Comparison of ENCODE assay signal across 23 mouse cellular contexts in genomic region chr7:96754175-96754574, GRCm38 (mm10).
DNase-seq lines count a peak whose midpoint lies in the region; ATAC-seq and TF ChIP-seq lines count a peak whose summit lies in the region.
"Had no signal": no experiment of that assay in that cellular context is flagged by ENCODE, and none has a peak within 500 bp of the region (broad histone marks: within the 10 kb centered on the region; RNA-seq: fewer than 3 reads in every experiment).

No protein-coding gene starts in this region.

- no peak for ATAC-seq in hindbrain, embryonic 12.5 days (ENCODE audit: low FRiP score)
- no peak for ATAC-seq in hindbrain, embryonic 13.5 days (ENCODE audit: low FRiP score)
- peak; percentile 32; the same call in 1 of the 2 replicates for ATAC-seq in midbrain, embryonic 15.5 days (replicated peaks)
- ATAC-seq in midbrain, postnatal 0 days (ENCODE audit: low FRiP score): no peak
- peak; percentile 72 for ATAC-seq in embryonic facial prominence, embryonic 14.5 days (ENCODE audit: low read depth)
- ATAC-seq: activated CD4-positive, CD25-positive, alpha-beta regulatory T cell, adult 4 months; hindbrain, embryonic 16.5 days had no signal

- H3K27me3 ChIP-seq in hindbrain, embryonic 12.5 days: no peaks in the 10 kb centered on the region
- no peaks in the 10 kb centered on the region for H3K27me3 ChIP-seq in hindbrain, embryonic 13.5 days
- H3K27me3 ChIP-seq in midbrain, embryonic 15.5 days (replicated peaks): no peaks in the 10 kb centered on the region
- no peaks in the 10 kb centered on the region for H3K27me3 ChIP-seq in midbrain, postnatal 0 days (ENCODE audit: insufficient read depth, low read length)
- no peaks in the 10 kb centered on the region for H3K27me3 ChIP-seq in embryonic facial prominence, embryonic 14.5 days (replicated peaks; ENCODE audit: control insufficient read depth, insufficient read depth, low read length)

- DNase-seq in midbrain, postnatal 0 days (ENCODE audit: low spot score): no peak
- DNase-seq in embryonic facial prominence, embryonic 14.5 days (ENCODE audit: low spot score): peak; percentile 64
- no peak for DNase-seq in layer of hippocampus, postnatal 36 days
- DNase-seq in neural tube, embryonic 10.5 days (ENCODE audit: extremely low spot score, low spot score): no peak
- DNase-seq: adrenal gland, postnatal 10 days; cerebellum, adult 2 months; cerebellum, postnatal 25 days; gastrocnemius, postnatal 14 days; heart, adult 11 months; heart, postnatal 36 days; kidney, adult 11 months; layer of hippocampus, adult 9-11 months; right cerebral cortex, postnatal 14 days had no signal

- H3K4me2 ChIP-seq in hindbrain, embryonic 12.5 days (replicated peaks): no peak overlapping the region
- H3K4me2 ChIP-seq in hindbrain, embryonic 13.5 days: no peak overlapping the region
- no peak overlapping the region for H3K4me2 ChIP-seq in midbrain, embryonic 15.5 days
- no peak overlapping the region for H3K4me2 ChIP-seq in midbrain, postnatal 0 days (ENCODE audit: low read depth, low read length, poor library complexity, severe bottlenecking)
- H3K4me2 ChIP-seq in embryonic facial prominence, embryonic 14.5 days (ENCODE audit: low read depth, low read length): peak overlapping the region; percentile 18; the same call in 1 of the 2 replicates
- H3K4me2 ChIP-seq: forebrain, embryonic 12.5 days; heart, embryonic 13.5 days; lung, embryonic 14.5 days had no signal

- peak overlapping the region; percentile 35; the same call in 1 of the 2 replicates for H3K27ac ChIP-seq in hindbrain, embryonic 12.5 days
- H3K27ac ChIP-seq in hindbrain, embryonic 13.5 days: no peak overlapping the region
- H3K27ac ChIP-seq in midbrain, embryonic 15.5 days: no peak overlapping the region
- H3K27ac ChIP-seq in midbrain, postnatal 0 days (ENCODE audit: low read depth, low read length): no peak overlapping the region
- H3K27ac ChIP-seq in embryonic facial prominence, embryonic 14.5 days (replicated peaks; ENCODE audit: low read depth, low read length): no peak overlapping the region
- H3K27ac ChIP-seq: forebrain, embryonic 12.5 days; left cerebral cortex, adult 2 months; liver, embryonic 14.5 days had no signal

- TF ChIP-seq CTCF in midbrain, postnatal 0 days (IDR thresholded peaks at IDR 0.05): no peak

- no peak overlapping the region for H3K4me3 ChIP-seq in hindbrain, embryonic 12.5 days
- H3K4me3 ChIP-seq in hindbrain, embryonic 13.5 days: no peak overlapping the region
- H3K4me3 ChIP-seq in midbrain, embryonic 15.5 days: no peak overlapping the region
- no peak overlapping the region for H3K4me3 ChIP-seq in midbrain, postnatal 0 days (ENCODE audit: low read depth, low read length)
- H3K4me3 ChIP-seq in embryonic facial prominence, embryonic 14.5 days (ENCODE audit: low read depth, low read length): no peak overlapping the region
- H3K4me3 ChIP-seq: forebrain, embryonic 12.5 days; heart, embryonic 13.5 days; left cerebral cortex, adult 2 months had no signal

- H3K4me1 ChIP-seq in hindbrain, embryonic 12.5 days: peaks cover 22% of the 10 kb centered on the region
- peaks cover 21% of the 10 kb centered on the region for H3K4me1 ChIP-seq in hindbrain, embryonic 13.5 days (replicated peaks)
- peaks cover 20% of the 10 kb centered on the region for H3K4me1 ChIP-seq in midbrain, embryonic 15.5 days
- H3K4me1 ChIP-seq in midbrain, postnatal 0 days (ENCODE audit: insufficient read depth, low read length): peaks cover 4% of the 10 kb centered on the region; the same call in 1 of the 2 replicates
- H3K4me1 ChIP-seq in embryonic facial prominence, embryonic 14.5 days (ENCODE audit: control insufficient read depth, insufficient read depth, low read length): peaks cover 40% of the 10 kb centered on the region

- no peaks in the 10 kb centered on the region for H3K9me3 ChIP-seq in hindbrain, embryonic 12.5 days (replicated peaks)
- no peaks in the 10 kb centered on the region for H3K9me3 ChIP-seq in hindbrain, embryonic 13.5 days
- no peaks in the 10 kb centered on the region for H3K9me3 ChIP-seq in midbrain, embryonic 15.5 days
- H3K9me3 ChIP-seq in midbrain, postnatal 0 days (ENCODE audit: low read length): no peaks in the 10 kb centered on the region
- H3K9me3 ChIP-seq in embryonic facial prominence, embryonic 14.5 days (ENCODE audit: control insufficient read depth, low read length): no peaks in the 10 kb centered on the region
- H3K9me3 ChIP-seq: forebrain, embryonic 12.5 days; heart, embryonic 13.5 days had no signal

- peaks cover 2% of the 10 kb centered on the region; the same call in 1 of the 2 replicates for H3K36me3 ChIP-seq in hindbrain, embryonic 12.5 days
- H3K36me3 ChIP-seq in hindbrain, embryonic 13.5 days: peaks cover 5% of the 10 kb centered on the region; the same call in 1 of the 2 replicates
- no peaks in the 10 kb centered on the region for H3K36me3 ChIP-seq in midbrain, embryonic 15.5 days (replicated peaks)
- no peaks in the 10 kb centered on the region for H3K36me3 ChIP-seq in midbrain, postnatal 0 days (ENCODE audit: insufficient read depth, low read length)
- no peaks in the 10 kb centered on the region for H3K36me3 ChIP-seq in embryonic facial prominence, embryonic 14.5 days (ENCODE audit: control insufficient read depth, insufficient read depth, low read length)
- H3K36me3 ChIP-seq: forebrain, embryonic 12.5 days had no signal

- H3K9ac ChIP-seq in hindbrain, embryonic 12.5 days: no peak overlapping the region
- H3K9ac ChIP-seq in hindbrain, embryonic 13.5 days: no peak overlapping the region
- no peak overlapping the region for H3K9ac ChIP-seq in midbrain, embryonic 15.5 days
- H3K9ac ChIP-seq in midbrain, postnatal 0 days (replicated peaks; ENCODE audit: low read length, poor library complexity, severe bottlenecking): no peak overlapping the region
- 0 out of 2 replicates have a peak overlapping the region, but pooled peaks have one; percentile 8 for H3K9ac ChIP-seq in embryonic facial prominence, embryonic 14.5 days (ENCODE audit: low read depth, low read length)
- H3K9ac ChIP-seq: forebrain, embryonic 12.5 days; heart, embryonic 13.5 days; liver, embryonic 14.5 days; lung, embryonic 14.5 days had no signal

- WGBS in hindbrain, embryonic 12.5 days: 41% methylated on average over 12 of the region's 12 CpGs
- WGBS in hindbrain, embryonic 13.5 days: 47% methylated on average over 12 of the region's 12 CpGs
- 45% methylated on average over 12 of the region's 12 CpGs for WGBS in midbrain, embryonic 15.5 days
- WGBS in midbrain, postnatal 0 days: 43% methylated on average over 12 of the region's 12 CpGs
- WGBS in embryonic facial prominence, embryonic 14.5 days: 38% methylated on average over 12 of the region's 12 CpGs

Comparison
In these comparisons a context has a peak if more than half of its experiments do, and no peak if none do; other contexts are left out.
1. ATAC-seq: peak in midbrain, embryonic 15.5 days (single experiment) and embryonic facial prominence, embryonic 14.5 days (single experiment); none in hindbrain, embryonic 12.5 days (single experiment), hindbrain, embryonic 13.5 days (single experiment) and midbrain, postnatal 0 days (single experiment).